Mouse (Mus musculus): ENCODE data around the gene Irs2.

DNA sequence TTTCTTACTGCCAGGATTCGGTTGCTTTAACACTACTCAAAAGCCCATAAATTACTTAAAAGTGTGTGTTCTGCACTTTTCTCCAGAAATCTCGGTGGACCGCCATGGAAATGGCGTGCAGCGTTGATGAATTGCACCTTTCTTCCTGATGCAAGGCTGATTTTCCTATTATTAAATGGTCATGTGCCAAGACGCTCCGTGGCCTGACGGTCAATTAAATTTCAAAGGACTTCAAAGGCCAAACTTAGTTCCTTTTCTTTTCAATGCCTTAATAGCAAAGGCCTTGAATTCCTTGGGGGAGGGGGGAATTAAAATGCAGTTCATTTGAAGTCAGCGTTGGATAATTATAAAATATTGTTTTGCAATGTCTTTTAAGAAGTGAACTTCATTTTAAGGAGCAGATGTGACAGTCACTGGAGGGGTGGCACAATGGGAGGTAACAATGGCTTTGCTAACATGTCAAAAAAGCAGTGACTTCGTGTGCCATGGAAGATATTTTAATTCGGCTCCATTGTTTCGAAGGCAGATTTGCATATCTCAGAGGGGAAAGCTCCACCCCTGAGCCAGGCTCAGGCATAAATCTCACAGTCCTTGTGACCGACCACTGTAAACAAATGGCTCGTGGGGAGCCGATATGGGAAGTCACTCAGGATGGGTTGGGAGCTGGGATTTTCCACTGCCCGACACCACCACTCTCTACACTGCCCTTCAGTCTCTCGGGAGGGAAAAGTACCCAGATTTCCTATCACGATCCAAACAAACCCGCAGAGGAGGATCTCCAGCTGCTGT, 27.6 kb upstream of the Irs2 start:
- TF ChIP-seq CTCF (IDR thresholded peaks at IDR 0.05; ENCODE audit: control insufficient read depth, insufficient read depth, insufficient read length) (no peak), MAX (IDR thresholded peaks at IDR 0.05) (no peak), USF1 (IDR thresholded peaks at IDR 0.05; ENCODE audit: low read depth) (no peak)
